Mouse (Mus musculus): ENCODE data around the gene 3110082J24Rik. TPM values are rescaled to one million over a fixed set of nuclear protein-coding genes. Genes with fewer than 3 reads are reported as not detected.
"Not testable (repeated sequence)": the region's sequence is repeated elsewhere in the genome, so short reads cannot be mapped to it uniquely, and the experiment has no call there.

Gene 3110082J24Rik
- total RNA-seq, 2 experiments from 2014 or later: 2.0 to 3.5 TPM

DNA sequence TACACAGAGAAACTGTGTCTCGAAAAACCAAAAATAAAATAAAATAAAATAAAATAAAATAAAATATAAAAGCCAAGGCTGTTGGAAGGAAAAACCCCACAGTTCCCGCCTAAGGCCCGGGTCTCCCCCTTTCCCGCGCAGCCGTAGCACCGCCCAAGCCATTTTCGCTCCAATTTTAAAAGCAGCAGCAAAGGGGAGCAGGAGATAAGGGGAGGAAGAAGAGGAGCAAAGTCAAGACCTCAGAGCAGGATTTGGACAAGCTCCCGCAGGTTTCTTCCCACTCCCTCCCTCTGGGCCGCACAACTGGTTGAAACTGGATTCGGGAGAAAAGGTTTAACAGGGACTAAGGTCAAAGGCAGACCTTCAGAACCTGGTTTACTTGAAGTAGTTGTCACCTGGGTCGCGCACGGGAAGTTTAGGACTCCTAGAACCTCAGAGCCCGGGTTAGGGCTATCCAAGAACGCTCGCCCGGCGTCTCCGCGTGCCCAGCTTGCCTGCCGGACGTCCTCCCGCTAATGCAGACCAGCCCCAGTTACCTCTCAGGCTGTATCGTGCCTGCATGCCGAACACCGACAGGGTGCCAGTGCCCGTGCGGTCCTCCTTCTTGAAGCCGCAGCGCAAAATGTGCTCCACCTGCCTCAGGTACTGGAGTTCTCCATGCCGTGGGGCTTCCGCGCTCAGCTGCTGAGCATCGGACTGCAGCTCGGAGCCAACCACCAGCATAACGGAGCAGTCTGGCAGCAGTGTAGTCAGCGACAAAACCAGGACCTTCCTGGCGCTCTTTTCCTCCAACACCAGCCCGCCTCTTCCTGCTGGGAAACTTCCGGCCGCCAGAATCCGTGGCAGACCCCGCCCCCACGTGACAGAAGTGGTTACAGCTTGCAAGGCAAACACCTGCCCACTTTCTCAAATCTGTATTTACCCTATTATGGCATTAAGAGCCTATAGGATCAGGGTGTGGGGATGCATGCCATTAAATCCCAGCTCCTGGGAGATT, 32.8 kb downstream of the 3110082J24Rik start, which contains the start of gene Tyms:
TSS of gene Tyms (minus strand) at position 793 of the 997 bp plus-strand sequence.
- peak; percentile 65 to 76 for DNase-seq (ENCODE audit: low spot score in 2 of 2)

DNA sequence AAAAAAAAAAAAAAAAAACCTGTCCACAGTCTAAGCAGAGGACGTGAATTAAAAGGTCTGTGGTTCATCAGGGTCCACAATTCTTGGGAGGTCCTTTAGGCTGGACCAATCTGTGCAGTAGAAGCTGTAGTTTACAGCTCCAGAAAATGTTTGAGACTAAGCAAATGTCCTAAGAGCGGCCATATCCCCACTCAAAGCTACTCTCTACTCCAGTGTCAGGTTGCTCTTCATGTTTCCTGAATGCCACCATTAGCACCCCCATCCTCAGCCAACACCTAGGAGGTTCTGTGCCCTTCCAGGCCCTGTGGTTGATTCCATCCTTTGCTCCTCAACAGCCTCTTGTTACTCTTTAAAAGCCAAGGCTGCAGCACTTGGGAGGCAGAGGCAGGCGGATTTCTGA, 33.5 kb downstream of the 3110082J24Rik start:
- no peak for DNase-seq (ENCODE audit: low spot score in 2 of 2)

DNA sequence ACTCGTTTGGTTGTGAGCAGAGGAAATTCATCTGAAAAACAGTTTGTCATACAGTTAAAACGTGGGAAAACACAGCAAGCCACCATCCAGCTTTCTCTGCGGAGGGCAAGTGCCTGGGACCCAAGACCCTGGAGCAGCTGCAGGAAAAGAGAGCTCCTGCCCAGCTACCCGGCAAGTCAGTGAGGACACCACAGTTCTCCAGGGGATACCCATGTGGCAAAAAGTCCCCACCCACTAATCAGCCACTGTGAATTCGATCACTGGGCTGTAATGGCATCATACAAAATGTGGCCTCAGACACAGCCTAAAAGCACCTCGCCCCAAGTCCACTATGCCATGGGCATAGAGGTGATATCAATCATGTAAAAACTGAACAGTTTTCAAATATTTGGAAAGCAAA, 34.2 kb downstream of the 3110082J24Rik start:
- DNase-seq (ENCODE audit: low spot score in 2 of 2): no peak

DNA sequence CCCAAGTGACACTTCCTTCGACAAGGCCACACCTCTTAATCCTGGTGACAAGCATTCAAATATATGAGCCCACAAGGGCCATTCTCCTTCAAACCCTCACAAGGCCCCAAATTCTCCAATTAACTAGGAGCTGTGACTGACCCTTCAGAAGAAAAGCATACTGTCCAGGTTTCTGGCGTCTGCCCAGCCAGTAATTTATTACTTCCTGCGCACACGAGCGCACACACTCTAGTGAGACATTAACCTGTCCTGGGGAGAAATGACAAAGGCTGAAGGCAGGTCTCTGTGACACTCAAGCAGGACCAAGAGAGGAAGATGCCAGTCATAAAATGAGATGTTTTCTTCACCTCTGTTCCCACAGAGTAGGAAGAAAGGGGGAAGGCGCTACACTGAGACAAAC, 38.2 kb downstream of the 3110082J24Rik start:
- no peak for DNase-seq (ENCODE audit: low spot score in 2 of 2)

DNA sequence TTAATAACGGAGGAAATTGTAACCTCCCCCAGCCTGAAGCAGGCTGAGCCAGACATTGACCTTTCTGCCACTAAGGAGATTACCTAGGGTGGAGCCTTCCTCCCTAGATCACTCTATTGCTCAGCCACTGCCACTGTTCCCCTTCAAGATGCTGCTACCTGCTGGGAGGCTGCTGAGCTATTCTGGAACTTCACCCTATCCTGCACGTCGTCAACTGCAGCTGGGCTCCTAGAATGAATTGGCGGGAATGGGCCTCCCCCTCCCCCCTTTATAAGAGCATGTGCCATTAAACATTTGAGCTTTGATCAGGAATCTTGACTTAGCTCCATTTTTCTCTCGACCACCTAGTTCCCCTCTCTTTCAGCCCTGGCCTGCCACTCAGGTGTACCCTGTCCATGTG, 46.3 kb downstream of the 3110082J24Rik start:
- DNase-seq (ENCODE audit: low spot score in 2 of 2): not testable (repeated sequence)

DNA sequence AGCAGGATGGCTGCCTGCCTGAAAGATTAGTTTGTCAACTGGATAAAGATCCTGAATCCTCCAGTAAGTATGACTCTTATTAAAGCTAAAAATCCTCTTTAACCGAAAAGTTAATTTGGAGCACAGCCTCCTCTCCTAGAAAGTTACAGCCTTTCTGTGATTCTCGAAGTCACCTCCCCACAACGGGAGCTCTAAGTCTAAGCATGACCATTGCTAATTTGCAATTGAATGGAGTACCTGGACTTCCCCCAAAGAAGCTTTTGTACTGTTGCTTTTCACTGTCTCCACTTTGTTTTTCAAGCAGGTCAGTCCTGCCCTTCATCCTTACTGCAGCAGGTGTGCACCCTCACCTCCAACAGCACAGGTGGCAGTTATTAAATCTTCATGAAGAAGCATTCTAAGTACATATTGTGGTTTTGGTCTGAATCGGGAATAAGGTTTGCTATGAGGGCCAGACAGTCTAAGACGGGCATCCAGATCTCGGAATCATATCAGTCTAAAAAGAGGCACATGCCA, 47.6 kb downstream of the 3110082J24Rik start:
- DNase-seq (ENCODE audit: low spot score in 2 of 2): no peak

Other genes starting within 250 kb of the 3110082J24Rik start
- gene Il6, start 93.0 kb downstream of the 3110082J24Rik start, total RNA-seq (2021): not detected
- gene Tyms, start 32.5 kb downstream of the 3110082J24Rik start, total RNA-seq (2021): 1 to 10 TPM; 3.6 to 4.1 TPM
- gene Garem2, start 925 bp downstream of the 3110082J24Rik start, total RNA-seq (2021): 10 to 100 TPM in 1 of 2 experiments, 1 to 10 TPM in 1; 10.0 to 10.7 TPM
- 10 to 100 TPM; 58.3 to 64.8 TPM for gene Hadha, start 49.1 kb upstream of the 3110082J24Rik start, total RNA-seq (2021)
- 10 to 100 TPM; 78.7 to 78.9 TPM for gene Hadhb, start 49.2 kb upstream of the 3110082J24Rik start, total RNA-seq (2021)
- gene Adgrf3, start 99.6 kb upstream of the 3110082J24Rik start, total RNA-seq (2021): under 1 TPM in 1 of 2 experiments, not detected in 1; 0.37 TPM
- 10 to 100 TPM; 48.4 to 49.5 TPM for gene Selenoi, start 126.5 kb upstream of the 3110082J24Rik start, total RNA-seq (2021)
- gene Drc1, start 175.3 kb upstream of the 3110082J24Rik start, total RNA-seq (2021): 10 to 100 TPM; 11.6 to 13.6 TPM